Mouse (Mus musculus) left cerebral cortex, adult 2 months (tissue): ENCODE data around the gene Tm4sf5. TPM values are rescaled to one million over a fixed set of nuclear protein-coding genes. Genes with fewer than 3 reads are reported as not detected.

Source experiments
- DNase-seq, 2 experiments: peaks; one replicate each; pipeline ENCODE4 v3.0.0; 2021 to 2022; ENCODE audit warnings: low spot score in 2 of 2, mixed read lengths in 1 of 2; ENCODE audit errors: extremely low spot score in 1 of 2
- H3K27ac ChIP-seq: fragments of 200-600 bp; 2 replicates; pipeline ENCODE4 v1.8.1; 2022
- H3K4me3 ChIP-seq: fragments of 200-600 bp; 2 replicates; pipeline ENCODE4 v1.8.1; 2022
- CTCF ChIP-seq: fragments of 200-600 bp; IDR thresholded peaks from 2 replicates; pipeline ENCODE4 v1.8.1; 2022; ENCODE audit warnings: antibody characterized with exemption, mild to moderate bottlenecking, moderate library complexity
- intact Hi-C: fragments of 180-260 bp; cut with DNase I; formaldehyde crosslinking; loops from one replicate; pipeline ENCODE4 v1.15.1; 2025
- total RNA-seq, 2 experiments: library from RNA; stranded (reverse); gene quantifications; 2 replicates each; pipeline ENCODE4 v1.2.3; 2021

The Tm4sf5 gene
- total RNA-seq, 2 experiments from 2014 or later, result 1.1 TPM; not detected in 1

GRCm38 (mm10) chr11:70485498-70485897 is 19.5 kb upstream of the Tm4sf5 start:
- H3K27ac ChIP-seq, result no peak overlapping the region
- no peak for TF ChIP-seq CTCF
- intact Hi-C loops, result no loop called here

DNA sequence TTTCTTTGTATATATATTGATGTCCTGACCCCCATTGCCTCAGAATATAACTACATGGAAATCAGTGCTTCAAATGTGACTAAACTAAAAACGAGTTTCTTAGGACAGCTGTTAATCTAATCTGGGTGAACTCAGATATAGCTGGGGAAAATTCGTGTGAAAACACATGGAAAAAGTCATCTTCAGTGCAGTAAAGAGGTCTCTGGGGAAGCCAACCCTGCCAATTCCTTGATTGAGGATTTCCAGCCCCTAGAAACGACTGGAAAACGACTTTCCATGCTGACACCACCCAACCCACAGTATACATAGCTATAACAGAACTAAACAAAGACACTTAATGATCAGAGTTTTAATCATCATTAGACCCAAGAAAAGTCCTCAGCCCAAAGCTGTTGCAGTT is 17.2 kb upstream of the Tm4sf5 start:
- Histone ChIP-seq H3K27ac (no peak overlapping the region), H3K4me3 (no peak overlapping the region)
- intact Hi-C loops, result no loop called here
- no peak for TF ChIP-seq CTCF
- DNase-seq, result no peak

More at GRCm38 (mm10) chr11:70485498-70485897, 19.5 kb upstream of the Tm4sf5 start:
- H3K4me3 ChIP-seq, result no peak overlapping the region
- DNase-seq, result no peak

DNA sequence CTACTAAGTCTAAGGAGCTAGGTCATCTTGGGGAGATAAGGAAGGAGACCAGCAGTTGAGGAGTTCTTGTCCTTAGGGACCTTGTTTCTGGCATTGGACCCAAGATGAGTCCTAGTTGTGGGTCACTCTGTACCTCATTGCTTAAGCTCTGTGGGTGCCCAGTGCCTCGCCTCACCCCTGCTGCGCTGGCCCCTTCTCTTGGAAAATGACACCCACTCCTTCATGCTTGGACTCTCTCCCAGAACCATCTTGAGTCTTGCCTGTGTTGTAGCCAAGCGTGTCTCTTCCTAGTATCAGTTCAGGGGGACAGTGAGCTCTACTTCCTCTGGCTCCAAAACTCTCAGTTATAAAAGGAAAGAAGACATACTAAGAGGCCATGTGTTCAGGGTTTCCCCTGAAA is 15.9 kb upstream of the Tm4sf5 start:
- Histone ChIP-seq H3K4me3 (no peak overlapping the region), H3K27ac (no peak overlapping the region)
- intact Hi-C loops, result no loop called here
- DNase-seq, result no peak
- no peak for TF ChIP-seq CTCF

- no peak overlapping the region for H3K4me3 ChIP-seq
- no peak for TF ChIP-seq CTCF
- intact Hi-C loops, result no loop called here
- DNase-seq, result no peak
- H3K27ac ChIP-seq, result no peak overlapping the region
Measured at GRCm38 (mm10) chr11:70489684-70490083, 15.4 kb upstream of the Tm4sf5 start.

GRCm38 (mm10) chr11:70499566-70500475 is 5.2 kb upstream of the Tm4sf5 start:
- intact Hi-C loops, result no loop called here
- TF ChIP-seq CTCF, result peak; percentile 53
- DNase-seq, result no peak
- no peak overlapping the region for H3K4me3 ChIP-seq
- H3K27ac ChIP-seq, result no peak overlapping the region

GRCm38 (mm10) chr11:70500476-70500812 is 4.6 kb upstream of the Tm4sf5 start:
- DNase-seq, result no peak
- Histone ChIP-seq H3K4me3 (no peak overlapping the region), H3K27ac (no peak overlapping the region)
- TF ChIP-seq CTCF, result no peak
- intact Hi-C loops, result no loop called here

DNA sequence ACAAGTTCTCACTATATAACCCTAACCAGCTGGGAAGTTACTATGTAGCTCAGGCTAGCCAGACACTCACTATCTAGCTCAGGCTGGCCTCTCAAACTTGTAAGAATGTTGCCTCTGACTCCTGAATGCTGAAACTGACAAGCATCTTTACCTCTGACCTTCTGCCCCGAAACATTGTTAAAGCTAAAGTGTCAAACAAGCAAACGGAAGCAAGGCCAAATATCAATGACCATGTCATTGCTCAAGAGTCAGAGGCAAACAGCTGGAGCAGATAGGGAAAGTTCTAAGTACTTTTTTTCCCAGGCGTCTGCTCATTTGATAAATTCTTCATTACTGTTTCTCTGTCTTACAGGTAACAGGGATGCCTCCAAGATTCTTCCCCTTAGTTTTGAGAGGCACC is 3.0 kb upstream of the Tm4sf5 start:
- intact Hi-C loops, result no loop called here
- H3K4me3 ChIP-seq, result no peak overlapping the region
- TF ChIP-seq CTCF, result no peak
- DNase-seq, result no peak
- H3K27ac ChIP-seq, result no peak overlapping the region

DNA sequence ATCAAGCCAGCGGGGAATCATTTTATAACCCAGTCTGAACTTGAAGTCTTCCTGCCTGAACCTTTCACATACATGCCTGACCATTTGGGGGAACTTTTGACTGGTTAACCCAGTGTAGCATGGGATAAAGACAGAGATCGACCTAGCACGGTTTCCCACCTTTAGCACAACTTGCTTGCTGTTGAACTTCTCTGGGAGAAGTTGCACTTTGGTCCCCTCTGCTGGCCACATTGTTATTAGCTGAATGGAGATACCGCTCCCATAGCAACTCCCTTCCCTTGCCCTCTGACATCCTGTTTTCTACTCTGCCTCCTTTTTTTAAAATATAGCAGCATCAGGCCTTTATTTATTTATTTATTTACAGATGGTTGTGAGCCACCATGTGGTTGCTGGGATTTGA is 1.3 kb downstream of the Tm4sf5 start:
- peak; percentile 67 for TF ChIP-seq CTCF
- peak; percentile 43 for DNase-seq
- intact Hi-C loops, result loop anchor here (2.0 to 5.0 kb wide), 2 partner anchors 74 to 92 kb away; partner anchors contain the start of gene Arrb2
- Histone ChIP-seq H3K4me3 (no peak overlapping the region), H3K27ac (no peak overlapping the region)

DNA sequence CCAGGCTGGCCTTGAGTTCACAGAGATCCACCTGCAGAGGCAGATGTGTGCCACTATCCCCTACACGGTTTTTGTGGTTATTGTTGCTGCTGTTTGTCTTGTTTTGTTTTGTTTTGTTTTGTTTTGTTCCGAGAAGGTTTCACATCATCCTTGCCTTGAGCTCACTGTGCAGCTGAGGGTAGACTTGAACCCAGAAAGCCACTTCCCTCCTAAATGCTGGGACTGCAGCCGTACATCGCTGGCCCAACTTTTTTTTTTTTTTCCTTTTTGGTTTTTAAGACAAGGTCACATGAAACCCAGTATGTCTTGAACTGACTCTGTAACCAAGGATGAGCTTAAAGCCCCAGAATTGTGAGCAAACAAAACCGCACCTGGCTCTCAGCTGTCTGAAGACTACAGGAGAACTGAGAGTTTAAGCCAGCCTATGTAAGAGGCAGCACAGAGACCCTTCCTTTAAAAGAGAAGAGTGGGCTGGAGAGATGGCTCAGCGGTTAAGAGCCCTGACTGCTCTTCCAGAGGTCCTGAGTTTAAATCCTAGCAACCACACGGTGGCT is 2.0 kb downstream of the Tm4sf5 start:
- Histone ChIP-seq H3K4me3 (no peak overlapping the region), H3K27ac (no peak overlapping the region)
- intact Hi-C loops, result loop anchor here (2.0 to 5.0 kb wide), 2 partner anchors 75 to 92 kb away; partner anchors contain the start of gene Arrb2
- DNase-seq, result no peak
- no peak for TF ChIP-seq CTCF

DNA sequence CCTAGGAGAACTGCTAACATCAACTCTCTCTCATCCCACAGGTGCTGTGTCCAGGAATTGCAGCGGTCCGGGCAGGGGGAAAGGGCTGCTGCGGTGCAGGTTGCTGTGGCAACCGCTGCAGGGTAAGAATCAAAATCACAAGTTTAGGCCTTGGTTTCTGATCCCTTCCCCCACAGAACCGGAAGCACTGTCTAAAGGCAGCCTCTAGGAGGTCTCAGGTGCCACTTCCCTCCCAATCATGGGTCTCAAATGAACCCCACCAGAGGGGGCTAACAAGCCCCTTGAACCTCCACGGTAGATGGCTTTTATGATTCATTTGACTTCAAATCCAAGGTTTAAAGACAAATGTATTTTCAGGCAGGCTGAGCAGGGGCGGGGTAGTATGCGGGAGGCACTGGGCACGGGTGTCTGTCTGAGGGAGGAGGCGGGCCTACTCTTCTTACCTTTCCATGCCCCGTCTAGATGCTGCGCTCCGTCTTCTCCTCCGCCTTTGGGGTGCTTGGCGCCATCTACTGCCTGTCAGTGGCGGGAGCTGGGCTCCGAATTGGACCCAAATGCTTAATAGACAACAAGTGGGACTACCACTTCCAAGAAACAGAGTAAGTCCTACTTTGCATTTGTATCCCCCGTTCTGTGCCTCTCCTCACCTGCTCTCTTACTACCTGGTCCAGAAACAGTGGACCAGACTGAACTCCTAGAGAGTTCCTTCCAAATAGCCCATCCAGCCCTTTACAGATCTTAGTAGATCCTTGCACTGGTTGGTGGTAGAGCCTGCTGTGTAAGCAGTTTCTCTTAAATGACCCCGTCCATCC is 4.9 kb downstream of the Tm4sf5 start:
- TF ChIP-seq CTCF, result peak; percentile 56
- no peak overlapping the region for H3K4me3 ChIP-seq
- H3K27ac ChIP-seq, result no peak overlapping the region
- peak; percentile 20 to 35 for DNase-seq
- intact Hi-C loops, result loop anchor here (2.0 to 5.0 kb wide), 2 partner anchors 57 to 78 kb away; partner anchors contain the start of gene Arrb2

DNA sequence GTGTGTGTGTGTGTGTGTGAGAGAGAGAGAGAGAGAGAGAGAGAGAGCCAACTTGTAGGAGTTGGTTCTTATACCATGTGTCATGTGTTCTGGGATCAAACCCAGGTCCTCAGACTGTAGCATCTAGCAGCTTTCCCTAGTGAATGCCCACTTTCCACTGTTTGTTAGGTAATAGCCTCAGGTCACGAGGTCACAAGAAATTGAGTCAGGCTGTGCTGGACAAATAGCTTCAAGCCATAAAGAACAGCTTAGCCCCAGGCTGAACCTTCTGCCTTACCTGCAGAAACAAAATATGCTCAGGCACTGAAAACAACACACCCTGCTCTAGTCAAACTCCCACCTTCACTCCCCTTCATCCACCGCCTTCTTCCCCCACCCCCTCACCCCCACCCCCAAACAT is 6.2 kb downstream of the Tm4sf5 start:
- no peak overlapping the region for H3K27ac ChIP-seq
- intact Hi-C loops, result loop anchor here (2.0 kb wide), 1 partner anchor 58 kb away; no protein-coding TSS in a partner anchor
- H3K4me3 ChIP-seq, result no peak overlapping the region
- no peak for TF ChIP-seq CTCF
- DNase-seq, result no peak

GRCm38 (mm10) chr11:70511825-70512224 is 6.8 kb downstream of the Tm4sf5 start:
- intact Hi-C loops, result loop anchor here (2.0 kb wide), 1 partner anchor 59 kb away; no protein-coding TSS in a partner anchor
- Histone ChIP-seq H3K4me3 (no peak overlapping the region), H3K27ac (no peak overlapping the region)
- TF ChIP-seq CTCF, result no peak
- DNase-seq, result no peak
